Mouse (Mus musculus) ovary, postnatal 36 days (tissue): ENCODE measurements around the gene Sarnp.
A peak's percentile ranks its signal among the peaks of the same experiment; 100 is the strongest.

Source experiments
- DNase-seq: peaks from one replicate; pipeline ENCODE4 v3.0.0; 2022; ENCODE audit warnings: low spot score, mixed read lengths

The Sarnp gene

DNA sequence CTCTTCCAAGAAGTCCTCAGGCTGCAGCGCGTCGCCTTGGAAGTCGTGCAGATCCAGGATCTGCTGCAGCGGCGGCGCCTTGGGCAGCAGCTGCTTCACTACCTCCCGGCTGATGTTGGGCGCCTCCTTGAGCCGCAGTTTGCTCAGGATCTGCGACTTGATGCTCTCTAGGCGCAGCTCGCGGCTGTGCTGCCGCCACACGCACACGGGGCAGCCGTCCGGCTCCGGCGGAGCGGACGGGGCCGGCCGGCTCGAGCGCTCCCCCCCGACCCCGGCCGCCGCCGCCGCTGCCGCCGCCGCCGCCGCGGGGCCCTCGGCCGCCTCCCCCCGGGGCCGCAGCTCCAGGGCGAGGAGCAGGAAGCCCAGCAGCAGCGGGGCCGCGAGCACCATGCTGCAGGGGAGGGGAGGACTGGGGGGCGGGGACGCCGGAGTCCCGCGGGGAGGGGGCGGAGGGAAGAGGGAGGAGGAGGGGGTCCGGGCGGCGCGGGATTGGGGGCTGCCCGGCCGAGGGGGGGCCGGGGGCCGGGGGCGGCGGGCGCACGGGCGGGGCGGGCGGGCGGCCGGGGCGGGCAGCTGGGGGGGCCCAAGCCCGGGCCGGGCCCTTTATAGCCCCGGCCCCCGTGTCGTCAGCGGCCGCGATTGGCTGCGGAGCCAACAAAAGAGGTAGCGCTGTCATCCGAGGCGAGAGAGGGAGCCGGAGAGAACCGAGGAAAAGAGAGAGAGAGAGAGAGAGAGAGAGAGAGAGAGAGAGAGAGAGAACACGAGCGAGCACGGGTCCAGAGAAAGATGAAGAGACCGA, 74.4 kb downstream of the Sarnp start, which contains the start of gene Gdf11:
Gdf11 (minus strand) TSS at position 423 of the 799 bp plus-strand sequence.
- peak; percentile 65 for DNase-seq

DNA sequence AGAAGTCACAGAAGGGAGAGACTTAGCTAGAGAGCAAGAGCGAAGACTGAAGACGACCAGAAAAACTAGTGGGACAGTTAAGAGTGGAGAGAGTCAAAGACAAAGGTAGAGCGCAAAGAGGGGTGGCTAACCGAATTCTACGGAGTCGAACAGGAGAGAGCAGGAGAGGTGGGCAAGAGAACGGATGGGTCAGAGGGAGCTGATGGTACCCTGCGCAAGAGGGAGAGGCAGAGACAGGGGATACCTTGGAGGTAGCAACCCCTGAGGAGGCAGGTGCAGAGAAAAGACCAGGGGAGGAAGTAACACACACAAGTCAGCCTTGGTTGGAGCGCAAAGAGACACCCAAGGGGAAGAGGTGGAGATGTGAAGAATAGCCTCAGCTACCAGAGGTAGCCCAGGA, 75.1 kb downstream of the Sarnp start:
- DNase-seq = no peak

DNA sequence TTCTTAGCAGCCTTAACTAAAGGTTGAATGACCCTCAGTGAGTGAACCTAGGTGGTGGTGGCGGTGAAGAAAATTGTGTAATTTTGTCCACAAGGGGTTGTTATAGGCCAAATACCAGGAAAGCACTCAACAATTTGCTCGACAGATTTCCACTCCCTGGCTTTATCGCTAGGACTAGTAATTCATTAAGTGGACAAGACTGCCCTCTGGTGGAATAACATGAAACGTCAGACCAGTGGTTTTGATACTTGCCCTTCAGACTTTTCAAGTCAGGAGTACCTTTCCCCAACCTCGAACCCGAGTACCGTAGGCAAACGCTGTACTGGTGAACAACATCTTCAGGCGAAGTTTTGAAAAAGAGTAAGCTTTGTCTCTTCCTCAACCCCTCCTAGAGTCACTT, 78.3 kb downstream of the Sarnp start:
- no peak for DNase-seq

DNA sequence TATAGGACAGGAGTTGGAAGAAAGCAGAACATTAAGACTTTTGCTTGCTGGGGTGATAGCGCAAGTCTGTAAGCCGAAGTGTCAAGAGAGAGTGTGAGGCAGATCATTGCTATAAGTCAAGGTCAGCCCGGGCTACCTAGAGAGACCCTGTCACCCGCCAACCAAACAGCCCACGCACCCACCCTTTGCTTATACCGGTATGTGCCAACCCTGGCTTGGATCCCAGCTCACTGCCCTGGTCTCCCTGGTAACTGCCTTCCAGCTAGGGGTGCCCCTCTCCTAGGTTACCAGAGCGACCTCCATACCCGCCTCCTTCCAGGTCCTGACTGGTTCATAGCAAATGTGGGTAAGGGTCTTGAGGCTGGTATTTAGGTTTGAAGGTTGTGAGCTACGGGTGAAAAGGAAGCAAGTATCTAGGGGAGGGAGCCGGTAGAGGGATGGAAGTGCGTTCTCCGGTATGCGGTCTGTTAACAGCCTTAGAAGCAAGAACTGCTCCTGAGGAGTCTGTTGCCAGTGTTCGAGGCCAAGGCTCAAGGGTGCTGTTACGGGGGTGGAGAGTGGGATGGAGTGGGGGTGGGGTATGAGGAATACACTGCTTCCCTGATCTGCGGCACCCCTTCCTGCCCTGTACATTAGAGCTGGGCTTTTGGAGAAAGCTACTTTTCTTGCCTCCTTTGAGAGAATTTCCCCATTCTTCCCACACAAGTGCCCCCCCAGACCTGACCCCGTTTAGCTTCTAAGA, 79.0 kb downstream of the Sarnp start:
- DNase-seq = peak; percentile 59

DNA sequence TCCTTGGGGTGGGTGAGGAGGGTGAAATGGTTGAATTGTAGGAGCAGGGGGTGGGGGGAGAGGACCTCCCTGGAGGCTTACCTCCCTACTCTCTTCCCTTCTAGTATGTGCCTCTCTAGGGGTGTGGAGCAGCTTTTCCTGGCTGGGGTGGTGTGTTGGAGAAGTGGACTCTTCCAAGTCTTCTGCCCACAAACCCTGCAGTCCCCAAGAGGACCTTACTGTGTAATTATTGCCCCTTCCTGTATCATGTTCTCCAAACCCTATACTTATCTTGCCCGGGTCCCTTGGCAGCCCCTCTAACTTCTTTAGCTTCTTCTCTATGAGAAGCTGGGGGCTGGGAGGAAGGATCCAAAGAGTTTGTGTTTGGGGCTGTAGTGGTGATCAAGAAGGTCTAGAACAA, 79.7 kb downstream of the Sarnp start:
- no peak for DNase-seq

DNA sequence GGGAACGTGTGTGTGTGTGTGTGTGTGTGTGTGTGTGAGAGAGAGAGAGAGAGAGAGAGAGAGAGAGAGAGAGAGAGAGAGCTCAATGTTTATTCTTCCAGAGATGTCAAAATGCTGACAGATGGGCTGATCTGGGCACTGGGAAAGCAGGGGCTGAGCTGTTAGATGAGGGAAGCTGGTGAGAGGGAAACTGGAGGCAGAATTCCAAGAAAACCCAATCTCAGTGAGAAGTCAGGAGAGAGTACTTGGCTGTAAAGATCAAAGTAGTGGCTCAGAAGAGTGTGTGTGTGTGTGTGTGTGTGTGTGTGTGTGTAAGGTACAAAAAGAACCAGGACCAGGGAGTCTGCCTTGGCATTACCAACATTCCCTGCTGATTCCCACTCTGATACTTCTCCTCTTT, 80.4 kb downstream of the Sarnp start:
- no peak for DNase-seq

DNA sequence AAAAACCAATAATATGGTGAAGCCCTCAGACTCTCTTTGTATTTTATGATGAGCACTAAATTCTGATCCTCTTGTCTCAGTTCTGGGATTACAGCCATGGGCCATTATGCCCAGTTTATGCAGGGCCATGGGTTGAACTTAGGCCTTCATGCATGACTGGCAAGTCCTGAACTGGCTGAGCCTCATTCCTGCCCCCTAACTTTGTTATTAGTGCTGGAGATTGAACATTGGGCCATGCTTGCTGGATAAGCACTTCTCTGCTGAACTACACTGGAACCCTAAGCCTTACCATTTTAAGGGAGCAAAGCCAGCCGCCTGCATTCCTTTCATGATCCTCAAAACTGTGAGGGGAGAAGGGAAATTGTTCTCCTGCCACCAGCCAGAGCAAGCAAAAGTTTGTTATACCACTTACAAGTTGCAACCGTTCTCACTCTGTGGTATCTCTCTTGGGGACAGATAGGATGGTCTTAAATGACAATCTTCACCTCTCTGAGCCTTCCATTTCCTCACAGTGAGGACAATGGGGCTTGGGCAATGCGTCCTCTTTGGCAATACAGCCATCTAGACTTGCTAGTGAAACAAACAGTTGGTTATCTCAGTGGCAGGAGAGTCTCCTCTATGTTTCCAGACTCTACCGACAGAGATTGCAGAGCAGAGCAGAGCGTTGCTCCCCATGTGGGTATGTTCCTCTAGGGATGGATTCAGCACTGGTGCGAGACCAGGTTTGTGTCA, 82.8 kb downstream of the Sarnp start:
- DNase-seq = no peak

DNA sequence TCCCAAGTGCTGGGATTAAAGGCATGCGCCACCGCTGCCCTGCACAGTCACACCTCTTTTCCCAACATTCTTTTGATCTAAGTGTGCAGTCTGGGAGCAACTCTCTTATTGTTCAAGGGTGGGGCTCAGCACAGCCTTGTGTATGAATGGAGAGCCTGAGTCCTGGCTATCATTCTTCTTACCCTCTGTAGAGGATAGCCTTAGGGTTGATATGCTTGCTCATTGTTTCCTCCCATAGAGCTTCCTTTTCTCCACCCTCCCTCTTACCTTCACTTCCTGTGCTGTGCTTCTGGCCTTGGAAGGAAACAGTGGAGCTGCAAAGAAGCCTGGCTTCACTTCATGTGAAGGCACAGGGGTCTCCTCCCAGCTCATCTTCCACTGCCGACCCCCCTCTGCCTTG, 83.6 kb downstream of the Sarnp start, which contains the start of gene Cd63:
Cd63 (plus strand) TSS at position 292 of the 400 bp plus-strand sequence.
- no peak for DNase-seq

DNA sequence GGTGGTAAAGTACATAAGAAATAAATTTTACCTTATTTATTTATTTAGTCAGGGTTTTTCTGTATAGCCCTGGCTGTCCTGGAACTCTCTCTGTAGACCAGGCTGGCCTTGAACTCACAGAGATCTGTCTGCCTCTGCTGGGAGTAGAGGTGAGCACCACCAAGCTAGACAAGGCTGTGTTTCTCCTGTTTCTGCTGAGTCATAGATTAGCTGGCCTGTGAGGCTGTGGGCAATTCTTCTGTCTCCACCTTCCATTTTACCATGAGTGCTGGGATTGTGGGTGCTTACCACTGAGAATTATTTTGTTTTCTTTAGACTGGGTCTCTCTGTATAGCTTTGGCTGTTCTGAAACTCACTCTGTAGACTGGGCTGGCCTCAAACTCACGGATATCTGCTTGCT, 84.3 kb downstream of the Sarnp start:
- DNase-seq = no peak

DNA sequence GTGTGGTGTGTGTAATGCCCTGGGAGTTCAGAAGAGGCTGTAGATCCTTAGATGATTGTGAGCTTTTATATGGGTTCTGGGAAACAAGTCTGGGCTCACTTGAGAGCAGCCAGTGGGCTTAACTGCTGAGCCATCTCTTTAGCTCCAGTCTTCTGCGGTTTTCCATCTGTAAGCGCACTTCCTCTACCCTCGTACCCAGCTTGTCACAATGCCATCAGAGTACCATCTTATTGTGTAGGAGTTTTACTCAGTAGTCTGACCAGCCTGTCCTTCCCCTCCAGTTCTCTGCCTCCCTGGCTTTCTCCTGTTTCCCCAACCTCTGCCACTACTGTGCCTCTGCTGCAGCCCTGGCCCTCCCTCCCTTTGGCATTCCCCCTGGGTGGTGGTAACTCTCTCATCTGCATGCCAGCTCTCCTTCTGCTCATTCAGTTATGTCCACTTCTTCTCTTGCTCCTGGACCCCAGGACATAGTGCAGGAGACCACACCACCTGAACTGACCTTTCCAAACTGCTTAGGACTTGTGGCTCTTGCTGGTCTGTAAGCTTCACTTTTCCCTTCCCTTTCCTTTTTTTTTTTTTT, 85.4 kb downstream of the Sarnp start:
- no peak for DNase-seq

DNA sequence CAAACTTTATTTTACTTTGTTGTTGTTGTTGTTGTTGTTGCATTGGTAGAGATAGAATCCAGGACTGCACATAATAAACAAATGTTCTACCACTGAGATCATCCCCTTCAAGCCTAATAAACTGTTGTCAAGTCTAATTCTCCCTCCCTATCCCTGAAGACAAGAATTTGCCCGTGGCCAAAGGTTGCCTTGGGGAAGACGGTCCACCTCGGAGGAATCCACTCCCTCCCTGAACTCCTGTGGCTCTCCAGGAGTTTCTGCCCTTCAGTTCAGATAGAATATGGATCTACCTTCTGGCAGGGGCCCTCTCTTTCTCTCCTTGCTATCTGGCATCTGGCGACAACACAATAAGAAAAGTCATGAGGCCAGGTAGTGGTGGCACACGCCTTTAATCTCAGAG, 87.7 kb downstream of the Sarnp start:
- DNase-seq = no peak

DNA sequence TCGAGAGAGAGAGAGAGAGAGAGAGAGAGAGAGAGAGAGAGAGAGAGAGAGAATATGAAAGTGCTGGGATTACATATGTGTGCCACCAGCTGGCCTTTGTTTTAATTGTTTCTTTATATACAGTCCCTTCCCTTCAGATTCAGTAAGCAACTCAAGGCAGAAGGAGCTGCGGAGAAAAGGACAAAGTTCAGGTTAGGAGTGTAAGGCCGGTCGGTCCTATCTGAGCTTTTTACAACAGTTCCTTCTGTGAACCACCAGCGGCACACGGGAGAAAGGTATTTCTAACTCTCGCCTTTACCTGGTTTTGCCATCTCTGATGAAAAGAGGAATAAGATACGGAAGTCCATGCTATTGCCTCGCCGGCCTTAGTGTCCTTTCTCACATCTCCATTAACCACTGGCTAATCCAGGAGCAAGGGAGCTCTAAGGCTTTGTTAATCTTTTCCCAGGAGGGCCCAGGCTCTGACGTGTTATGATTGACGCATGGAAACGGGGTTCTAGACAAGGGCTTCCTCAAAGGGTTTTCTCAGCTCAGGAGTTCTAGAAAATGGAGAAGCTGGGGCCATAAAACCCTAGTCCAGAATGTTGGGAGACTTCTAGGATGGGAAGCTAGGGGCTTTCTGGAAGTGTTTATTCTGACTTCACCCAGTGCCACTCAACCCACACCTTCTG, 91.8 kb downstream of the Sarnp start:
- DNase-seq = no peak

DNA sequence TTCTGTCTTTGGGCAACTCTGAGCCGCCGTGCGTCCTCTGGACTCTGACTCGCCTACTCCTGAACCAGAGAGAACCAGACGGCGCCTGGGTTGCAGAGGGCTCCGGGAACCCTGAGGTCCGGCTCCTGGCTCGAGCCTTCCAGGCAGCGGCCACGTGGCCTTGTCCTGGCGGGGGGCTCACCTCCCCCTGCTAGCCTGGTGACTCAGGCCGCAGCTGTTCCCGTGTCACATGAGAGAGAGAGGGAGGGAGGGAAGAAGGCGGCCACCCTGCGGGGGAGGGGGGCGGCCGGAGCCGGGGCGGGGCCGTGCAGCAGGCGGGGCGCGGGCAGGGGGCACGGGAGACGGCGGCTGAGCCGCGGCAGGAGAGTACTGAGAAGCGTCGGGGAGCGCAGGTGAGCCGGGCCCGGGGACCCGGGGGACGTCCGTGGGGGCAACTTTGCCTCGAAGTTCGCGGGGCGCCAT, 92.5 kb downstream of the Sarnp start:
- peak; percentile 88 for DNase-seq

DNA sequence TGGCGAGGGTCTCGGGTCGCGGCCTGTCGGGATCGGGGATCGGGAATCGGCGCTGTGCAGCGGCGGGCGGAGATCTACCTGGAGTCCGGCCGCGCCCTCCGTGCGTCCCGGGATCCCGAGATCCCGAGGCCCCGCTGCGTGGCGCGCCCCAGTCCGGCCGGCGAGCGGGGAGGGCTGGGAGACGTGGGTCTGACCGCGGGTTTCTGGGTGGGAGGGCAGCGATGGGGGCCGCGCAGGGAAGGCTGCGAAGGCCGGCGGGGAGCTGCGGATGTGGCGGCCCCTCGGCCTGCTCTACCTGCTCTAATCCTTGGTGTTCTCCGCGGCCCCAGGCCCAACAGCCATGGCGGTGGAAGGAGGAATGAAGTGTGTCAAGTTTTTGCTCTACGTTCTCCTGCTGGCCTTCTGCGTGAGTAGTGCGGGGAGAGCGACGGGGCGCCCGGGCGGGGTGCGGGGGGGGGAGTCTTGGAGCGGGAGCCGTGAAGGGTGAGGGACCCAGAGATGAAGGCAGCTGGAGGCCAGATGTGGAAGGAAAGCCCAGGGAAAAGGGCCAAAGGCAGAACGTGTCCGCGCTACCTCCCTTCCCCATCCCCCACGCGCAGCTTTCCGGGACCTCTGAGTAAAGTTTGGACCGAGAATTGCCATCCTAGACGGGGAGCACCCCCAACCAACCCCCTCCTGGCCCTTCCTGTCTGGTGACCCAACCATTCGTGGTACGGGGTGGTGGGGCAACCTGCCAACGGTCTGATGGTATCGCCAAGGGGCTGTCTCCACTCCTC, 93.1 kb downstream of the Sarnp start:
- peak; percentile 63 for DNase-seq

DNA sequence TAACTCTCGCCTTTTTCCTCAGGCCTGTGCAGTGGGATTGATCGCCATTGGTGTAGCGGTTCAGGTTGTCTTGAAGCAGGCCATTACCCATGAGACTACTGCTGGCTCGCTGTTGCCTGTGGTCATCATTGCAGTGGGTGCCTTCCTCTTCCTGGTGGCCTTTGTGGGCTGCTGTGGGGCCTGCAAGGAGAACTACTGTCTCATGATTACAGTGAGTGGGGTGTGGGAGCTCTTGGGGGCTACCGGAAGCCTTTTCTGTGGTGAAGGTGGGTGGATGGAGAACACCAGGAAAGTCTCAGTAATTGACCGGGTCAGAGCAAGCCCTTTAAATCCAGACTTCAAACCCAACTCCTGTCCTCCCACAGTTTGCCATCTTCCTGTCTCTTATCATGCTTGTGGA, 94.3 kb downstream of the Sarnp start:
- DNase-seq = no peak

DNA sequence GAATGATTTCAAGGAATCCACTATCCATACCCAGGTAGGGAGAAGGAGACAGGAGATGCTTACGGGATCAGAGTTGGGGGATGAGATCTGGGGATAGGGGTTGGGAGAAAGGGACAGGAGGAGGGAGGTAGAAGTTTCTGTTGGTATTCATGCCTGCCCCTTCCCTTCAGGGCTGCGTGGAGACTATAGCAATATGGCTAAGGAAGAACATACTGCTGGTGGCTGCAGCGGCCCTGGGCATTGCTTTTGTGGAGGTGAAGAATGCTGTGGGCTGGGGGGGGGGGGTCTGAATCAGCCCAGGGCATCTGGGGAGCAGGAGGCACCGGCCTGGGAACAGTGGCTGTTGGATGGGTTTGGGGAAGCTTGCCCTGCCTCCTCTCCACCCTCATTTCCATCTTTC, 95.1 kb downstream of the Sarnp start:
- no peak for DNase-seq

DNA sequence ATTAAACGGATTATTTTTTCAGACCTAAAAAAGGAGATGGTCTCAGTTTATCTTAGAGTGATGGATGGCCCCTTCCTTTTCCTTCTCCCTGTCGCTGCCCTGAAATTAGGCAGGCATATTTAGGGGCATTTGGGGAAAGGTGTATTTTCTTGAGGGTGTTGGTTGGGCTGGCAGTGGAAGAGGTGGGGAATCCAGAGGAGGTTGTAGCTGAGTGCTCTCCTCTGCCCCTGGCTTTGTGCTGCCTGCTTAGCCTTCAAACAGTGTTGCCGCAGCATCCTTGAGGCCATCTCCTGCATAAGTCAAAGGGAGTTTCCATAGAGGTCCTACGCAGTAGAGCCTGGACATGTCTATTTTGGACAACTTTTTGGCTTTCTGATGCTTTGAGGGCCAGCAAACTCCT, 95.7 kb downstream of the Sarnp start:
- DNase-seq = no peak

DNA sequence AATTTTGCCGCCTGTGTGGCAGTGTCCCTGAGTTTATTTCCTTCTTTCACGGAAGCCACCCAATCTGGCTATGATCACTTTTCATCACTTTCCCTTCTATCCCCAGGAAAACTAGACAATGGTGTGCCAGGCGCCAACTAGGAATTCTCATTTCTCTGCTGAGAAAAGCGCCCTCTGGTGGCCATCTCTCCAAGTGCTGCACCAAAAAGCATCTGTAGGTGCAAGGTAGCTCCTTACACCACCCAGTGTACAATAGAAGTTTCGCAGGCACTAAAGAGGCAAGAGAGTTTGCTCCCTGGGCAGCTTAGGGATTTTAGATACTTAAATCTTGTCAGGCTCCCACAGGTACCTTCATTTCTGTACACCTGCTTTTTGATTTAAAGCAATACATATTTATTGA, 96.1 kb downstream of the Sarnp start:
- DNase-seq = peak; percentile 83

DNA sequence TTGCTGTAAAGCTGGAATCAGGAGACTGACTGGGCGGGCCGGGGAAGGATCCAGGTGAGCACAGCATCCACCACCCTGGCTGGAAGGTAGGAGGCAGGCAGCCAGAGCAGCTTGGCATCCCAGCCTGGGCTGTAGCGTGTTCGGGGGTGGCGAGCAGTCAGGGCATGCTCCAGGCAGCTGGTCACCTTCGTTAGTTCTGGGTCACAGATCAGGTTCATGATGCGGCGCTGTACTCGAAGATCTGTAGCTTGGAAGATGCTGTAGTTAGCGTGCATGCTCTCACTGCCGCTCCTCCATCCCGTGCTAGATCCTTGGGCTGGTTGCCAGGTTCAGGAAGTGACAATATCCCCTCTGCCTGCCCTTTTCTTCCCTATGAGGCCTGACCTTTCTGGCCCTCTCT, 96.6 kb downstream of the Sarnp start:
- no peak for DNase-seq

DNA sequence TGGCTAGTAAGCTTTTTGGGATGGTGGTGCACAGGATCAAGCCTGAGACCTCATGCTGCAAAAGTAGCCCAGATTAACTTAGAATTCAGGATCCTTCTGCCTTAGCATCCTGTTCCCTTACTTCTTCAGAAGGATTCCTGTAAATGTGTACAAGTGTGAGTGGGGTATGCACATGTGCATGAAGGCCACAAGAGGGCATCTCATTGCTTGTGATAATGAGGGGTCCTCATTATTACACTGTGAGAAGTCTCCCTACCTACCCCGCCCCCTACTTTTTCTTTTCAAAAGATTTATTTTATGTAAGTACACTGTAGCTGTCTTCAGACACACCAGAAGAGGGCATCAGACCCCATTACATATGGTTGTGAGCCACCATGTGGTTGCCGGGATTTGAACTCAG, 98.4 kb downstream of the Sarnp start:
- DNase-seq = no peak

DNA sequence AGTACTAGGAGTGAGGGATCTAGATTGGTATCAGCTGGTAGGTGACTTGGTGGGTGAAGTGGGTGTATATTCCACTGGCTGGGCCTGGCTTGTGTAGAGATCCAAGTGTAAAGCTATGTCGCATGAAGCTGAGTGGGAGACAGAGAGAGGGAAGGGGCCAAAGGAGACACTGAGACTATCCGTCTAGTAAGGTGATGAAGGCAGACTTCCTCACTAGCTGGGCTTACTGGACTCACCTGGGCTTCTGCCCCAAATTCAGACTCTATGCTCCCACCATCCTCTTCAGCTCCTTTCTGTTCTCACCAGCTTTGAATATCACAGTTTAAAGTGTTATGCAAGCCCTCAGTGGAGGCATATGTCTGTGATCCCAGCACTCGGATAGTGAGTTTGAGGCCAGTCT, 99.5 kb downstream of the Sarnp start:
- DNase-seq = no peak
